Mouse (Mus musculus) MEL (cell line): ENCODE data around the gene Fat2. TPM values are rescaled to one million over a fixed set of nuclear protein-coding genes. Genes with fewer than 3 reads are reported as not detected.

Experiments
- DNase-seq: peaks from one replicate; pipeline ENCODE4 v3.0.0; 2011; ENCODE audit warnings: low read depth, low spot score
- H3K27ac ChIP-seq: 2 replicates; pipeline ENCODE4 v1.5.1; 2012; ENCODE audit warnings: low read depth, mild to moderate bottlenecking, control low read depth, low read length, moderate library complexity; ENCODE audit not compliant: control insufficient read depth
- H3K27me3 ChIP-seq, 2 experiments: fragments of 150-350 bp in 1 of 2; sonication (generic) in 1 of 2; 2 replicates each; pipeline ENCODE4 v1.6.1; 2012; ENCODE audit warnings: low read length in 2 of 2, mild to moderate bottlenecking in 2 of 2, improper control_type of control experiment in 1 of 2, moderate library complexity in 1 of 2; ENCODE audit not compliant: insufficient read depth in 2 of 2, control insufficient read depth in 1 of 2
- H3K36me3 ChIP-seq, 2 experiments: 2 replicates each; pipeline ENCODE4 v1.6.1; 2012 to 2014; ENCODE audit warnings: low read length in 2 of 2, improper control_type of control experiment in 1 of 2, inconsistent platforms in 1 of 2, mild to moderate bottlenecking in 1 of 2; ENCODE audit not compliant: insufficient read depth in 2 of 2, control insufficient read depth in 1 of 2
- H3K4me1 ChIP-seq, 2 experiments: fragments of 150-350 bp in 1 of 2; sonication (generic) in 1 of 2; 2 replicates each; pipeline ENCODE4 v1.6.1; 2012; ENCODE audit warnings: low read length in 2 of 2, improper control_type of control experiment in 1 of 2, mild to moderate bottlenecking in 1 of 2; ENCODE audit not compliant: insufficient read depth in 2 of 2, control insufficient read depth in 1 of 2
- H3K4me3 ChIP-seq, 2 experiments: fragments of 150-350 bp in 1 of 2; sonication (generic) in 1 of 2; 2 replicates each; pipeline ENCODE4 v1.5.1; 2012; ENCODE audit warnings: low read depth in 2 of 2, low read length in 2 of 2, mild to moderate bottlenecking in 2 of 2, moderate library complexity in 2 of 2, control low read depth in 1 of 2, improper control_type of control experiment in 1 of 2; ENCODE audit not compliant: control insufficient read depth in 1 of 2, insufficient read depth in 1 of 2
- H3K79me2 ChIP-seq: 2 replicates; pipeline ENCODE4 v1.6.1; 2012; ENCODE audit warnings: mild to moderate bottlenecking, low read length, moderate library complexity; ENCODE audit not compliant: control insufficient read depth, poor library complexity, insufficient read depth
- H3K9ac ChIP-seq: 2 replicates; pipeline ENCODE4 v1.6.1; 2012; ENCODE audit warnings: low read depth, mild to moderate bottlenecking, control low read depth, low read length, moderate library complexity; ENCODE audit not compliant: control insufficient read depth, poor library complexity, severe bottlenecking
- H3K9me3 ChIP-seq: fragments of 150-350 bp; sonication (generic); replicated peaks from 2 replicates; pipeline ENCODE4 v1.6.1; 2012; ENCODE audit warnings: mild to moderate bottlenecking, low read length, improper control_type of control experiment, moderate library complexity; ENCODE audit not compliant: insufficient read depth
- CHD1 ChIP-seq: IDR thresholded peaks from 2 replicates; pipeline ENCODE4 v1.6.1; 2012; ENCODE audit warnings: low read depth, mild to moderate bottlenecking, inconsistent platforms, low read length, improper control_type of control experiment
- CHD2 ChIP-seq: IDR thresholded peaks from 2 replicates; pipeline ENCODE4 v1.6.1; 2011; ENCODE audit warnings: low read length, improper control_type of control experiment
- CTCF ChIP-seq, 3 experiments: IDR thresholded peaks in 2 of 3; conservative IDR thresholded peaks in 1 of 3; 2 replicates each; pipeline ENCODE4 v1.5.1; 2011 to 2012; ENCODE audit warnings: low read length in 3 of 3, low read depth in 2 of 3, mild to moderate bottlenecking in 2 of 3, improper control_type of control experiment in 1 of 3, inconsistent platforms in 1 of 3, mixed read lengths in 1 of 3, moderate library complexity in 1 of 3; ENCODE audit not compliant: control insufficient read depth in 1 of 3, insufficient read depth in 1 of 3, poor library complexity in 1 of 3, severe bottlenecking in 1 of 3
- ELF1 ChIP-seq: IDR thresholded peaks from 2 replicates; pipeline ENCODE4 v1.6.1; 2014; ENCODE audit warnings: low read depth, mild to moderate bottlenecking, inconsistent platforms, low read length, improper control_type of control experiment, moderate library complexity
- EP300 ChIP-seq, 2 experiments: IDR thresholded peaks; 2 replicates each; pipeline ENCODE4 v1.6.1; 2011; ENCODE audit warnings: improper control_type of control experiment in 2 of 2, low read length in 2 of 2, low read depth in 1 of 2, mild to moderate bottlenecking in 1 of 2
- JUND ChIP-seq: IDR thresholded peaks from 2 replicates; pipeline ENCODE4 v1.6.1; 2011; ENCODE audit warnings: low read depth, mild to moderate bottlenecking, improper control_type of control experiment, low read length
- KAT2A ChIP-seq: conservative IDR thresholded peaks from 2 replicates; pipeline ENCODE4 v1.6.1; 2012; ENCODE audit warnings: low read depth, low read length, improper control_type of control experiment, inconsistent platforms
- MAFK ChIP-seq: IDR thresholded peaks from 2 replicates; pipeline ENCODE4 v1.6.1; 2011; ENCODE audit warnings: low read depth, mild to moderate bottlenecking, low read length, improper control_type of control experiment, borderline replicate concordance
- MEF2A ChIP-seq: IDR thresholded peaks from 2 replicates; pipeline ENCODE4 v1.6.1; 2014; ENCODE audit warnings: low read depth, mild to moderate bottlenecking, inconsistent platforms, low read length, improper control_type of control experiment; ENCODE audit not compliant: poor library complexity, insufficient replicate concordance, severe bottlenecking; ENCODE audit errors: extremely low read depth
- NELFE ChIP-seq: IDR thresholded peaks from 2 replicates; pipeline ENCODE4 v1.6.1; 2011; ENCODE audit warnings: low read depth, low read length, improper control_type of control experiment
- RCOR1 ChIP-seq: IDR thresholded peaks from 2 replicates; pipeline ENCODE4 v1.6.1; 2012; ENCODE audit warnings: low read depth, mild to moderate bottlenecking, inconsistent platforms, low read length, improper control_type of control experiment
- TAL1 ChIP-seq: IDR thresholded peaks from 2 replicates; pipeline ENCODE4 v1.6.1; 2012; ENCODE audit warnings: mild to moderate bottlenecking, inconsistent platforms, low read length, moderate library complexity, mixed read lengths
- TBP ChIP-seq: IDR thresholded peaks from 2 replicates; pipeline ENCODE4 v1.8.0; 2011; ENCODE audit warnings: low read depth, low read length, improper control_type of control experiment
- ZKSCAN1 ChIP-seq: IDR thresholded peaks from 2 replicates; pipeline ENCODE4 v1.6.1; 2012; ENCODE audit warnings: low read depth, mild to moderate bottlenecking, inconsistent platforms, low read length, improper control_type of control experiment, moderate library complexity
- ZMIZ1 ChIP-seq: IDR thresholded peaks from 2 replicates; pipeline ENCODE4 v1.6.1; 2012; ENCODE audit warnings: low read depth, mild to moderate bottlenecking, inconsistent platforms, low read length, improper control_type of control experiment, moderate library complexity
- polyA plus RNA-seq, 2 experiments: library from polyadenylated mRNA; stranded (reverse) in 1 of 2; unstranded in 1 of 2; fragments of >175 nt in 1 of 2; fragments of >200 nt in 1 of 2; gene quantifications; 2 replicates each; pipeline versions ENCODE4 v1.2.1 to v1.2.4; 2012; ENCODE audit warnings: low replicate concordance in 2 of 2, low read depth in 1 of 2; ENCODE audit not compliant: insufficient read length in 2 of 2, insufficient read depth in 1 of 2, missing spikeins in 1 of 2
- total RNA-seq: library from RNA; depleted of rRNA; stranded (reverse); fragments of 300-350 nt; gene quantifications from 2 replicates; pipeline ENCODE4 v1.2.3, GENCODE M21; 2012

Gene Fat2
- total and polyA plus RNA-seq, 3 experiments, result under 0.01 to 0.01 TPM; not detected in 1

DNA sequence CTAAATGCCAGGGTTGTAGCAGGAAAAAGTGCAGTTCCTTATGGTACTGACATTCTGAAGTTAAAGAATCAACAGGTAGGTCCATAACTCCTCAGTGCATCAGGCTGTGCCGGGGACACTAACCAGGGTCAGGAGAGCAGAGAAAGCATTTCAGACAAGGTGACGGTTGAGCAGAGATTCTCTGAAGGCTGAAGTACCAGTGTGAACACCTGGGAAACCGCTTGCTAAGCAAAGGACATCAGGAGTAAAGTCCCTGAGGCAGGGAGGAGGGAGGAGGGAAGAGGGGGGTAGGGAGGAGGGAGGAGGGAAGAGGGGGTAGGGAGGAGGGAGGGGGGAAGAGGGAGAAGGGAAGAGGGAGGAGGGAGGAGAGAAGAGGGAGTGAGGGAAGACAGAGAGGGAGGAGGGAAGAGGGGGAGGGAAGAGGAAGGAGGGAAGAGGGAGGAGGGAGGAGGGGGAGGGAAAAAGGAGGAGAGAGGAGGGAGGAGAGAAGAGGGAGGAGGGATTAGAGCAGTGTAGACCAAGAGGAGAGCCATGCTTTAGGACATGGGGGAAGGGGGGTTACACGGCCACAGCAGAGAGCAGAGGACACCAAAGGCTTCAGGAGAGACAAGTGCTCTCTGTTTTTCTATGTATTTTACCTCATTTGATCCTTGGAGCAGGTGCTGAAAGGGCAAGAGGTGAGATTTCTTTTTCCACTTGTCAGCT, 32.2 kb upstream of the Fat2 start:
- no peak overlapping the region for H3K9ac ChIP-seq
- TF ChIP-seq ELF1 (no peak), KAT2A (no peak), EP300 (IDR thresholded peaks at IDR 0.05; ENCODE audit: low read depth in 1 of 2, low read length in 2 of 2) (no peak), ZKSCAN1 (no peak), CHD1 (no peak), RCOR1 (no peak), JUND (no peak), NELFE (no peak), TAL1 (no peak), TBP (no peak), ZMIZ1 (no peak), MEF2A (no peak), MAFK (no peak), CTCF (IDR thresholded peaks at IDR 0.05 in 2 of 3, conservative IDR thresholded peaks at IDR 0.05 in 1 of 3; ENCODE audit: control insufficient read depth in 1 of 3, insufficient read depth in 1 of 3, low read depth in 2 of 3, low read length in 3 of 3, poor library complexity in 1 of 3, severe bottlenecking in 1 of 3) (no peak)
- TF ChIP-seq, all 39 proteins: peak for 0
- H3K27ac ChIP-seq, result no peak overlapping the region
- peaks cover 12 to 31% of the 10 kb centered on the region in 2 experiments for H3K27me3 ChIP-seq
- H3K4me3 ChIP-seq, result no peak overlapping the region
- no peaks in the 10 kb centered on the region for H3K4me1 ChIP-seq
- no peak for DNase-seq
- H3K36me3 ChIP-seq, result 0 out of 4 replicates have a peak, but pooled peaks cover 0 to under 1% of the 10 kb centered on the region in 2 experiments
- H3K9me3 ChIP-seq, result no peaks in the 10 kb centered on the region
- H3K79me2 ChIP-seq, result no peaks in the 10 kb centered on the region

DNA sequence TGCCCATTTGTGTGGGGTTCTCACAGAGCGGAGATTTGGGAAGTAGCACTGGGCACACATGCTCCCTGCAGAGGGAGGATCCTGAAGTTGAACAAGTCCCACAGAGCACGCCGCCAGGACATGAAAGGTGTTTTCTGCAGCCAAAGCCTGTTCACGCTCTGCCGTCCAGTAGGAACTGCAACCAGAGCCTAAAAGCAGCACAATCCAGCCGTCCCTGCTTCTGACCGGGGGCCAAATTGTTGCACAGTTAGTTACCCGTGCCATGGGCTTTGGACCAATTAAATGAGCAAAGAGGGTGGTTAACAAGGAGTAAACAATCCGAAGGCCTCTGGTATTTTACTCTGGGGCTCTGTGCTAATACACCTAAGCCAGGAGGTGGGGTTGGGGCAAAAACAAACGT, 31.4 kb upstream of the Fat2 start:
- no peaks in the 10 kb centered on the region for H3K4me1 ChIP-seq
- peaks cover 14 to 31% of the 10 kb centered on the region in 2 experiments for H3K27me3 ChIP-seq
- no peak overlapping the region for H3K4me3 ChIP-seq
- no peaks in the 10 kb centered on the region for H3K79me2 ChIP-seq
- DNase-seq, result no peak
- TF ChIP-seq CHD2 (no peak), ZKSCAN1 (no peak), KAT2A (no peak)
- no peaks in the 10 kb centered on the region for H3K9me3 ChIP-seq
- no peak overlapping the region for H3K27ac ChIP-seq
- no peak overlapping the region for H3K9ac ChIP-seq
- no peaks in the 10 kb centered on the region for H3K36me3 ChIP-seq
